Mouse (Mus musculus) c-Kit-negative CD71-positive TER-119-positive erythroid progenitor cells, embryonic 14.5 days (primary cell): ENCODE data around the gene Dock1.

Source experiments
- DNase-seq: peaks from one replicate; pipeline ENCODE4 v3.0.0-alpha.2; 2013; ENCODE audit warnings: low read depth, low spot score

Dock1 gene

GRCm38 (mm10) chr7:135053186-135053715, 382.8 kb downstream of the Dock1 start:
- DNase-seq, result no peak

- DNase-seq, result no peak
Observed at GRCm38 (mm10) chr7:135054664-135055063, 384.2 kb downstream of the Dock1 start.

GRCm38 (mm10) chr7:135059071-135059470, 388.6 kb downstream of the Dock1 start:
- no peak for DNase-seq

- DNase-seq, result no peak
Observed at GRCm38 (mm10) chr7:135059562-135059961, 389.1 kb downstream of the Dock1 start.

GRCm38 (mm10) chr7:135063886-135064285, 393.4 kb downstream of the Dock1 start:
- no peak for DNase-seq

GRCm38 (mm10) chr7:135065301-135065700, 394.8 kb downstream of the Dock1 start:
- no peak for DNase-seq

- no peak for DNase-seq
Observed at GRCm38 (mm10) chr7:135068887-135069286, 398.4 kb downstream of the Dock1 start.

GRCm38 (mm10) chr7:135076904-135077303, 406.4 kb downstream of the Dock1 start:
- DNase-seq, result no peak

GRCm38 (mm10) chr7:135077340-135077739, 406.9 kb downstream of the Dock1 start:
- no peak for DNase-seq

- DNase-seq, result no peak
Observed at GRCm38 (mm10) chr7:135077806-135078205, 407.4 kb downstream of the Dock1 start.

- no peak for DNase-seq
Observed at GRCm38 (mm10) chr7:135083421-135083820, 413.0 kb downstream of the Dock1 start.

GRCm38 (mm10) chr7:135084069-135084468, 413.6 kb downstream of the Dock1 start:
- no peak for DNase-seq

- DNase-seq, result no peak
Observed at GRCm38 (mm10) chr7:135086556-135086955, 416.1 kb downstream of the Dock1 start.

GRCm38 (mm10) chr7:135089626-135090025, 419.2 kb downstream of the Dock1 start:
- no peak for DNase-seq

- DNase-seq, result no peak
Observed at GRCm38 (mm10) chr7:135093851-135094250, 423.4 kb downstream of the Dock1 start.

- no peak for DNase-seq
Observed at GRCm38 (mm10) chr7:135101921-135102320, 431.5 kb downstream of the Dock1 start.

- DNase-seq, result no peak
Observed at GRCm38 (mm10) chr7:135106536-135106935, 436.1 kb downstream of the Dock1 start.

GRCm38 (mm10) chr7:135110307-135110706, 439.9 kb downstream of the Dock1 start:
- DNase-seq, result no peak

GRCm38 (mm10) chr7:135125296-135126065, 455.0 kb downstream of the Dock1 start:
- no peak for DNase-seq

- no peak for DNase-seq
Observed at GRCm38 (mm10) chr7:135132461-135132860, 462.0 kb downstream of the Dock1 start.

GRCm38 (mm10) chr7:135134619-135135018, 464.2 kb downstream of the Dock1 start:
- no peak for DNase-seq

GRCm38 (mm10) chr7:135139153-135139612, 468.7 kb downstream of the Dock1 start:
- DNase-seq, result no peak

GRCm38 (mm10) chr7:135144731-135145130, 474.3 kb downstream of the Dock1 start:
- no peak for DNase-seq
